Mouse (Mus musculus) G1E (cell line): ENCODE results near the gene Utp11. TPM values are rescaled to one million over a fixed set of nuclear protein-coding genes. Genes with fewer than 3 reads are reported as not detected.

ENCODE experiments used
- ATAC-seq: 2 replicates; pipeline ENCODE4 v1.8.0; 2016; ENCODE audit warnings: mild to moderate bottlenecking; ENCODE audit not compliant: insufficient number of reproducible peaks, poor library complexity, low FRiP score, severe bottlenecking; ENCODE audit errors: extremely low read depth
- DNase-seq: peaks from one replicate; pipeline ENCODE4 v3.0.0; 2012; ENCODE audit warnings: low spot score
- H3K27me3 ChIP-seq: 2 replicates; pipeline ENCODE4 v1.6.1; 2012; ENCODE audit warnings: mild to moderate bottlenecking, low read length, inconsistent platforms; ENCODE audit not compliant: insufficient read depth
- H3K36me3 ChIP-seq: replicated peaks from 2 replicates; pipeline ENCODE3; 2012; ENCODE audit warnings: mild to moderate bottlenecking, inconsistent platforms
- H3K4me1 ChIP-seq: 2 replicates; pipeline ENCODE4 v1.6.1; 2012; ENCODE audit warnings: low read depth, low read length, inconsistent platforms, mixed read lengths; ENCODE audit not compliant: insufficient read depth
- H3K4me3 ChIP-seq: 2 replicates; pipeline ENCODE4 v1.5.1; 2012; ENCODE audit warnings: low read depth, mild to moderate bottlenecking, inconsistent platforms, low read length, moderate library complexity, mixed read lengths
- H3K9me3 ChIP-seq: replicated peaks from 2 replicates; pipeline ENCODE4 v1.6.1; 2012; ENCODE audit warnings: inconsistent platforms
- CTCF ChIP-seq: IDR thresholded peaks from 2 replicates; pipeline ENCODE4 v1.5.1; 2012; ENCODE audit warnings: low read depth, low read length, inconsistent platforms, mixed read lengths
- GATA1 ChIP-seq: IDR thresholded peaks from 2 replicates; pipeline ENCODE4 v1.6.1; 2012; ENCODE audit warnings: borderline replicate concordance, low read length, inconsistent platforms, mixed read lengths
- GATA2 ChIP-seq: IDR thresholded peaks from 2 replicates; pipeline ENCODE4 v1.6.1; 2012; ENCODE audit warnings: low read depth, low read length, inconsistent platforms, borderline replicate concordance
- POLR2AphosphoS5 ChIP-seq: IDR thresholded peaks from 2 replicates; pipeline ENCODE4 v1.6.1; 2012; ENCODE audit warnings: low read depth, low read length, inconsistent platforms; ENCODE audit not compliant: insufficient replicate concordance
- TAL1 ChIP-seq: conservative IDR thresholded peaks from 2 replicates; pipeline ENCODE4 v1.6.1; 2012; ENCODE audit warnings: low read depth, low read length, inconsistent platforms, mixed read lengths
- polyA plus RNA-seq: library from polyadenylated mRNA; stranded (reverse); fragments of >175 nt; gene quantifications from 2 replicates; pipeline ENCODE4 v1.2.3, GENCODE M21; 2012
- total RNA-seq, 2 experiments: library from RNA; stranded (forward) in 1 of 2; stranded (reverse) in 1 of 2; fragments of 200-1000 nt in 1 of 2; fragments of >200 nt in 1 of 2; fragmentation: Nextera tagmentation in 1 of 2; gene quantifications; 2 replicates each; pipeline ENCODE4 v1.2.3; 2014 to 2017

The Utp11 gene
- total and polyA plus RNA-seq, 3 experiments = 16.7 to 94.3 (median 80.4) TPM

DNA sequence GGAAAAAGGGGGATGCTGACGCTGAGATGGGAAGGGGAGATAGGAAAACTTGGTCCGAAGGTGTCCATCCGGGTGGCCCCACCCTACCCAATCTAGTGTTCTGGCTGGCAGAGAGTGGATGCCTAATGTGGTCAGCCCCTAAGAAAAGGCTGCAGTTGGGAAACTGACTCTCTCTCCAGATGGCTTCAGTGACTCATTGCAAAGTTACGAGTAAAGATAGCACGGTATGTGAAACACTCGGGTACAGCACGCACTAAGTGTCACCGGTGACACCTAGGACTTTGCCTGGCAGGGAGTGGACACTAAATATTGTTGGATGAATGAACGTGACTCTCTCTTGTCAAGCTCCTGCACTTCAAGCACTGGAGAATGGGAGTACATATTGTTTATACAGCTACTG lies 49.5 kb downstream of the Utp11 start:
- H3K27me3 ChIP-seq = peaks cover 13% of the 10 kb centered on the region
- no peaks in the 10 kb centered on the region for H3K36me3 ChIP-seq
- no peak for ATAC-seq
- H3K4me1 ChIP-seq = peaks cover 18% of the 10 kb centered on the region
- H3K4me3 ChIP-seq = no peak overlapping the region
- TF ChIP-seq POLR2AphosphoS5 (no peak), CTCF (no peak), GATA2 (no peak), TAL1 (no peak), GATA1 (no peak)
- no peaks in the 10 kb centered on the region for H3K9me3 ChIP-seq
- DNase-seq = no peak

DNA sequence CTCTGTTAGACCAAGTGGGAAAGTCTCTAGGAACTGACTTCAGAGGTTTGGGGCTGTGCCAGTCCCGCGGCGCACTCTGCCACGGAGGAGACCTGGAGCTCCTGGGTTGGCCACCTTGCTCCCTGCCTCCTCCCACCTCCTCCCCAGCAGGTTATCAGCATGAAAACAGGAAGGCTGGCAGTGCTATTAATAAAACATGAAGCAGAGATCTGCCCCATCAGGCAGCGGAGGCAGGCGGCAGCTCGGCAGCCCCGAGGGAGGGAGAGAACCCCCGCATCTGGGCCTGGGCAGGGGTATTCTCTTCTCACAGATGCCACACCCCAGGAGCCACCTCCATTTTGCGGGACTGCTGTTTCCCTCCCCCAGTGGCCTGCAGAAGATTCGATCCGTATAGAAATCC lies 53.7 kb downstream of the Utp11 start:
- peaks cover 8% of the 10 kb centered on the region; the same call in 1 of the 2 replicates for H3K27me3 ChIP-seq
- H3K4me1 ChIP-seq = peaks cover under 1% of the 10 kb centered on the region
- H3K4me3 ChIP-seq = no peak overlapping the region
- ATAC-seq (no peak), DNase-seq (no peak)
- no peaks in the 10 kb centered on the region for H3K36me3 ChIP-seq
- TF ChIP-seq GATA1 (no peak), POLR2AphosphoS5 (no peak)
- H3K9me3 ChIP-seq = no peaks in the 10 kb centered on the region

DNA sequence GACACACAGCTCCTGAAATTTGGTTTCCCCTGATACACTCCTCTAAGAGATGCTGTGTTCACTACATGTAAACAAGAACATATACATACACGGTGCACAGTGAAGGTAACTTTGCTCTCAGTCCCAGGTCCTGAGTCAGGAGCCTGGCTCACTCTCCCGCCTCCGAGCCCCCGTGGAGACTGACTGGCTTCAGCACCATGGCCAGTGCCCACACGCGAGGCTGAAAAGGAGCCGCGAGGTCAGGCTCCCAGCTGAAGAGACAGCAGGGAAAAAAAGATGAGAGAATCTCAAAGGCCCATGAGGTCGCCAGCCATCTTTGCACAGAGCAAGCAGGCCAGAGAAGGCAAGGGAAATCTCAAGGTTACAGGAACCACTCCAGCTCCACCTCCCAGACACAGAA lies 60.1 kb downstream of the Utp11 start:
- TF ChIP-seq GATA2 = no peak
- TF ChIP-seq GATA1 = no peak
- no peak for TF ChIP-seq POLR2AphosphoS5
- no peak for TF ChIP-seq TAL1
- TF ChIP-seq CTCF = no peak
- H3K27me3 ChIP-seq = peaks cover 2% of the 10 kb centered on the region; the same call in 1 of the 2 replicates
- no peaks in the 10 kb centered on the region for H3K4me1 ChIP-seq
- H3K36me3 ChIP-seq = no peaks in the 10 kb centered on the region
- no peak overlapping the region for H3K4me3 ChIP-seq
- DNase-seq (peak; percentile 28), ATAC-seq (no peak)
- no peaks in the 10 kb centered on the region for H3K9me3 ChIP-seq

DNA sequence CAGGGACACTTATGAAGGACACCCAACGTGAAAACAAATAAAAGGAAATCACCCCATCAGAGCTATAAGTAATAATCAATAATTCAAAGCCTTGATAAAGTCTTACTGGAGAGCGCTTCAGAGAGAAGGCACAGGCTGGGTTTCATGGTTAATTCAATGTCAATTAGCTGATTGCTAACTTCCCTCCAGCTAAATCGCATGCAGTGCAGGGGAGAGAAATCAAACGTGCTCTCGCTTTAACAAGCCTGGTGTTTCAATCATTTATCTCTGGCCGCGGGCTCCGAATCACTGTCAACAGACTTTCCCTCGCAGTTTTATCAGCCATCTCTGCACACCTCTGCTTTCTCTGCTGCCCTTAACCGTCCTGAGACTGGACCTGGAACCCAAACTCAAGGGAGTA lies 60.5 kb downstream of the Utp11 start:
- Histone ChIP-seq H3K9me3 (no peaks in the 10 kb centered on the region), H3K36me3 (no peaks in the 10 kb centered on the region), H3K4me1 (no peaks in the 10 kb centered on the region), H3K4me3 (no peak overlapping the region), H3K27me3 (peaks cover 2% of the 10 kb centered on the region; the same call in 1 of the 2 replicates)
- ATAC-seq = no peak
- DNase-seq = no peak
- no peak for TF ChIP-seq TAL1
- no peak for TF ChIP-seq GATA1

DNA sequence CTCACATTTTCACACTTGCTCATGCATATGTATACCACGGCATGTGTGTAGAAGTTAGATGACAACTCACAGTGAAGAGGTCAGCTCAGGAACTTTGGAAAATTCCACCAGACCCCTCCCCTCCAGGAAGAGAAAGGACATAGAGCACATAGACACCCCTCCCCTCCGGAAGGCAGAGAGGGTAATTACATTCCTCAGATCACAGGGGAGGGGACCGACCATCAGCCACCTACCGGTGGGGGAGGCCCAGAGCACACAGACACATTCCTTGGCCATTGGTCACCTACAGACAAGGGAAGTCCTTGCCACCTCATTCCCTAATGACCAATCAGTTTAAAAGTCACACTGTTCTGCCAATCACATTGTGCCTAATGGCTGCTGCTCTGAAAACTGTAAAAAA lies 61.9 kb downstream of the Utp11 start:
- Histone ChIP-seq H3K27me3 (peaks cover under 1% of the 10 kb centered on the region; the same call in 1 of the 2 replicates), H3K4me1 (no peaks in the 10 kb centered on the region)
- ATAC-seq = no peak

More for the DNA sequence above, 61.9 kb downstream of the Utp11 start:
- Histone ChIP-seq H3K4me3 (no peak overlapping the region), H3K9me3 (no peaks in the 10 kb centered on the region), H3K36me3 (no peaks in the 10 kb centered on the region)
- TF ChIP-seq CTCF (no peak), GATA2 (no peak), TAL1 (no peak), GATA1 (no peak), POLR2AphosphoS5 (no peak)
- DNase-seq = no peak

Other genes with a start within 250 kb of the Utp11 start
- not detected in 2 replicates for gene 3100002H09Rik, start 82.8 kb downstream of the Utp11 start, total RNA-seq (2014; fragmentation: Nextera tagmentation)
- 0.27 TPM in 1 of 2 replicates, not detected in the other for gene 3100002H09Rik, start 82.8 kb downstream of the Utp11 start, total RNA-seq (2017)
- not detected in 2 replicates for gene 3100002H09Rik, start 82.8 kb downstream of the Utp11 start, polyA plus RNA-seq
- not detected in 2 replicates for gene Pou3f1, start 36.8 kb downstream of the Utp11 start, total RNA-seq (2014; fragmentation: Nextera tagmentation)
- 0.05 TPM in 1 of 2 replicates, not detected in the other for gene Pou3f1, start 36.8 kb downstream of the Utp11 start, total RNA-seq (2017)
- gene Pou3f1, start 36.8 kb downstream of the Utp11 start, polyA plus RNA-seq = not detected in 2 replicates
- 22.9 and 29.7 TPM in 2 replicates for gene Fhl3, start 7.1 kb upstream of the Utp11 start, total RNA-seq (2014; fragmentation: Nextera tagmentation)
- gene Fhl3, start 7.1 kb upstream of the Utp11 start, total RNA-seq (2017) = 13.5 and 15.2 TPM in 2 replicates
- 27.6 and 28.2 TPM in 2 replicates for gene Fhl3, start 7.1 kb upstream of the Utp11 start, polyA plus RNA-seq
- gene Sf3a3, start 21.2 kb upstream of the Utp11 start, total RNA-seq (2014; fragmentation: Nextera tagmentation) = 106 and 126 TPM in 2 replicates
- 168 and 172 TPM in 2 replicates for gene Sf3a3, start 21.2 kb upstream of the Utp11 start, total RNA-seq (2017)
- 53.7 and 56.7 TPM in 2 replicates for gene Sf3a3, start 21.2 kb upstream of the Utp11 start, polyA plus RNA-seq
- 127 and 141 TPM in 2 replicates for gene Inpp5b, start 48.2 kb upstream of the Utp11 start, total RNA-seq (2014; fragmentation: Nextera tagmentation)
- gene Inpp5b, start 48.2 kb upstream of the Utp11 start, total RNA-seq (2017) = 119 and 128 TPM in 2 replicates
- 48.3 and 51.4 TPM in 2 replicates for gene Inpp5b, start 48.2 kb upstream of the Utp11 start, polyA plus RNA-seq
- 21.5 and 31.5 TPM in 2 replicates for gene Mtf1, start 108.5 kb upstream of the Utp11 start, total RNA-seq (2014; fragmentation: Nextera tagmentation)
- gene Mtf1, start 108.5 kb upstream of the Utp11 start, total RNA-seq (2017) = 20.7 and 22.5 TPM in 2 replicates
- gene Mtf1, start 108.5 kb upstream of the Utp11 start, polyA plus RNA-seq = 7.6 and 9.7 TPM in 2 replicates
- 27.1 and 47.2 TPM in 2 replicates for gene Yrdc, start 157.1 kb upstream of the Utp11 start, total RNA-seq (2014; fragmentation: Nextera tagmentation)
- 29.2 and 33.5 TPM in 2 replicates for gene Yrdc, start 157.1 kb upstream of the Utp11 start, total RNA-seq (2017)
- 14.1 and 17.8 TPM in 2 replicates for gene Yrdc, start 157.1 kb upstream of the Utp11 start, polyA plus RNA-seq
- 8.4 and 13.8 TPM in 2 replicates for gene 1110065P20Rik, start 157.6 kb upstream of the Utp11 start, total RNA-seq (2014; fragmentation: Nextera tagmentation)
- gene 1110065P20Rik, start 157.6 kb upstream of the Utp11 start, total RNA-seq (2017) = 12.7 and 18.4 TPM in 2 replicates
- gene 1110065P20Rik, start 157.6 kb upstream of the Utp11 start, polyA plus RNA-seq = 25.6 and 32.1 TPM in 2 replicates
- gene Maneal, start 168.6 kb upstream of the Utp11 start, total RNA-seq (2014; fragmentation: Nextera tagmentation) = not detected in 2 replicates
- 0.06 and 0.33 TPM in 2 replicates for gene Maneal, start 168.6 kb upstream of the Utp11 start, total RNA-seq (2017)
- not detected in 2 replicates for gene Maneal, start 168.6 kb upstream of the Utp11 start, polyA plus RNA-seq
- not detected in 2 replicates for gene Epha10, start 187.3 kb upstream of the Utp11 start, total RNA-seq (2014; fragmentation: Nextera tagmentation)
- gene Epha10, start 187.3 kb upstream of the Utp11 start, total RNA-seq (2017) = 0.16 TPM in 1 of 2 replicates, not detected in the other
- not detected in 2 replicates for gene Epha10, start 187.3 kb upstream of the Utp11 start, polyA plus RNA-seq
- 10.2 and 15.0 TPM in 2 replicates for gene 9930104L06Rik, start 243.4 kb upstream of the Utp11 start, total RNA-seq (2014; fragmentation: Nextera tagmentation)
- gene 9930104L06Rik, start 243.4 kb upstream of the Utp11 start, total RNA-seq (2017) = 12.2 and 16.9 TPM in 2 replicates
- 2.9 and 4.3 TPM in 2 replicates for gene 9930104L06Rik, start 243.4 kb upstream of the Utp11 start, polyA plus RNA-seq
- gene Cdca8, start 245.7 kb upstream of the Utp11 start, total RNA-seq (2014; fragmentation: Nextera tagmentation) = 102 and 129 TPM in 2 replicates
- gene Cdca8, start 245.7 kb upstream of the Utp11 start, total RNA-seq (2017) = 90.3 and 106 TPM in 2 replicates
- gene Cdca8, start 245.7 kb upstream of the Utp11 start, polyA plus RNA-seq = 141 and 184 TPM in 2 replicates